13 mouse cellular contexts compared by ENCODE assay signal in genomic region chr9:112793537-112793936, GRCm38 (mm10).
DNase-seq lines count a peak whose midpoint lies in the region; ATAC-seq and TF ChIP-seq lines count a peak whose summit lies in the region.
"Had no signal": no experiment of that assay in that cellular context is flagged by ENCODE, and none has a peak within 500 bp of the region (broad histone marks: within the 10 kb centered on the region; RNA-seq: fewer than 3 reads in every experiment).

No protein-coding gene starts in this region.

- H3K36me3 ChIP-seq in forebrain, embryonic 14.5 days (ENCODE audit: control insufficient read depth, insufficient read depth, low read length) = no peaks in the 10 kb centered on the region
- no peaks in the 10 kb centered on the region for H3K36me3 ChIP-seq in forebrain, embryonic 12.5 days (replicated peaks)
- no peaks in the 10 kb centered on the region for H3K36me3 ChIP-seq in liver, adult 2 months (ENCODE audit: control insufficient read depth, insufficient read depth, low read length)
- no peaks in the 10 kb centered on the region for H3K36me3 ChIP-seq in liver, embryonic 12.5 days
- H3K36me3 ChIP-seq: kidney, embryonic 15.5 days; lung, embryonic 15.5 days had no signal

- no peaks in the 10 kb centered on the region for H3K27me3 ChIP-seq in forebrain, embryonic 14.5 days (replicated peaks; ENCODE audit: control insufficient read depth, insufficient read depth, low read length)
- H3K27me3 ChIP-seq in forebrain, embryonic 12.5 days = no peaks in the 10 kb centered on the region
- no peaks in the 10 kb centered on the region for H3K27me3 ChIP-seq in liver, adult 2 months (ENCODE audit: control insufficient read depth, insufficient read depth, low read length)
- no peaks in the 10 kb centered on the region for H3K27me3 ChIP-seq in liver, embryonic 12.5 days (replicated peaks)
- H3K27me3 ChIP-seq: kidney, embryonic 15.5 days; lung, embryonic 15.5 days had no signal

- H3K4me2 ChIP-seq in forebrain, embryonic 14.5 days (ENCODE audit: low read length) = no peak overlapping the region
- H3K4me2 ChIP-seq in forebrain, embryonic 12.5 days = no peak overlapping the region
- H3K4me2 ChIP-seq in liver, embryonic 12.5 days = no peak overlapping the region
- H3K4me2 ChIP-seq: kidney, embryonic 15.5 days; lung, embryonic 15.5 days had no signal

- WGBS in forebrain, embryonic 14.5 days = 74% methylated on average over 2 of the region's 2 CpGs
- 71% methylated on average over 2 of the region's 2 CpGs for WGBS in forebrain, embryonic 12.5 days
- 67% methylated on average over 2 of the region's 2 CpGs for WGBS in liver, adult 2 months
- 50% methylated on average over 2 of the region's 2 CpGs for whole genome bisulfite sequencing in liver, embryonic 12.5 days (ENCODE audit: insufficient replicate concordance)

- no peak overlapping the region for H3K4me3 ChIP-seq in forebrain, embryonic 14.5 days (ENCODE audit: low read depth, low read length)
- no peak overlapping the region for H3K4me3 ChIP-seq in forebrain, embryonic 12.5 days (replicated peaks)
- H3K4me3 ChIP-seq in liver, adult 2 months (ENCODE audit: insufficient read depth, low read depth, low read length) = no peak overlapping the region
- no peak overlapping the region for H3K4me3 ChIP-seq in liver, embryonic 12.5 days
- H3K4me3 ChIP-seq: kidney, embryonic 15.5 days; lung, embryonic 15.5 days had no signal

- no peak overlapping the region for H3K27ac ChIP-seq in forebrain, embryonic 14.5 days (ENCODE audit: low read depth, low read length)
- no peak overlapping the region for H3K27ac ChIP-seq in forebrain, embryonic 12.5 days
- H3K27ac ChIP-seq in liver, adult 2 months (replicated peaks; ENCODE audit: insufficient read depth, low read depth, low read length) = no peak overlapping the region
- no peak overlapping the region for H3K27ac ChIP-seq in liver, embryonic 12.5 days
- H3K27ac ChIP-seq: kidney, embryonic 15.5 days; lung, embryonic 15.5 days had no signal

- TF ChIP-seq POLR2A in liver, adult 2 months (IDR thresholded peaks at IDR 0.05; ENCODE audit: extremely low read depth, insufficient read depth, low read length) = no peak

- H3K4me1 ChIP-seq in forebrain, embryonic 14.5 days (ENCODE audit: control insufficient read depth, insufficient read depth, low read length) = no peaks in the 10 kb centered on the region
- no peaks in the 10 kb centered on the region for H3K4me1 ChIP-seq in forebrain, embryonic 12.5 days
- H3K4me1 ChIP-seq in liver, adult 2 months (ENCODE audit: control insufficient read depth, insufficient read depth, low read length) = no peaks in the 10 kb centered on the region
- no peaks in the 10 kb centered on the region for H3K4me1 ChIP-seq in liver, embryonic 12.5 days
- H3K4me1 ChIP-seq: kidney, embryonic 15.5 days; lung, embryonic 15.5 days had no signal

- no peak for ATAC-seq in forebrain, embryonic 14.5 days
- ATAC-seq in forebrain, embryonic 12.5 days (ENCODE audit: low FRiP score) = no peak
- ATAC-seq in liver, embryonic 12.5 days = no peak
- no peak for ATAC-seq in erythroblast, adult 5-6 weeks (replicated peaks; ENCODE audit: low FRiP score, poor library complexity, severe bottlenecking)
- ATAC-seq: midbrain, embryonic 16.5 days had no signal

- H3K9me3 ChIP-seq in forebrain, embryonic 14.5 days (replicated peaks; ENCODE audit: control insufficient read depth, low read length) = no peaks in the 10 kb centered on the region
- H3K9me3 ChIP-seq in forebrain, embryonic 12.5 days = no peaks in the 10 kb centered on the region
- H3K9me3 ChIP-seq in liver, embryonic 12.5 days (replicated peaks) = no peaks in the 10 kb centered on the region
- H3K9me3 ChIP-seq: kidney, embryonic 15.5 days; lung, embryonic 15.5 days had no signal

- no peak overlapping the region for H3K9ac ChIP-seq in forebrain, embryonic 14.5 days (ENCODE audit: low read length)
- H3K9ac ChIP-seq in forebrain, embryonic 12.5 days = no peak overlapping the region
- no peak overlapping the region for H3K9ac ChIP-seq in liver, adult 2 months (ENCODE audit: low read depth, low read length)
- no peak overlapping the region for H3K9ac ChIP-seq in liver, embryonic 12.5 days
- H3K9ac ChIP-seq: kidney, embryonic 15.5 days; lung, embryonic 15.5 days had no signal

- TF ChIP-seq CTCF in liver, adult 2 months (IDR thresholded peaks at IDR 0.05; ENCODE audit: low read depth, low read length) = peak; percentile 29; the same call in 1 of the 2 replicates

- H3K79me2 ChIP-seq in liver, adult 2 months (ENCODE audit: control insufficient read depth, insufficient read depth, low read length) = no peaks in the 10 kb centered on the region

- DNase-seq in forebrain, embryonic 14.5 days (ENCODE audit: low spot score) = peak; percentile 24
- DNase-seq in liver, adult 2 months (ENCODE audit: extremely low read depth, low read depth, low spot score) = peak; percentile 24
- DNase-seq in ES-CJ7 (ENCODE audit: low read depth, low spot score) = peak; percentile 35
- peak; percentile 3 for DNase-seq in induced T-regulatory cell, adult 2 months (ENCODE audit: low read depth)
- no peak for DNase-seq in ovary, adult 18-20 months (ENCODE audit: low spot score)
- DNase-seq: heart, postnatal 36 days; thymus, adult 18-20 months had no signal
